Mouse (Mus musculus): ENCODE measurements at regions not wholly inside any gene's neighbourhood (a gene's known extent, or its start where the extent isn't known, plus 50 kb on each side); places are given as distances from the start of the nearest gene placed in this dataset.

- TF ChIP-seq MAFK (IDR thresholded peaks at IDR 0.05; ENCODE audit: insufficient read depth, low read depth, low read length) (no peak), CHD2 (IDR thresholded peaks at IDR 0.05; ENCODE audit: low read depth, low read length) (no peak), ZC3H11A (IDR thresholded peaks at IDR 0.05; ENCODE audit: borderline replicate concordance, low read depth, low read length) (no peak), HCFC1 (IDR thresholded peaks at IDR 0.05; ENCODE audit: borderline replicate concordance, insufficient read depth, low read length) (no peak)
Measured at GRCm38 (mm10) chr2:94244140-94244539, 86.4 kb upstream of the Hsd17b12 start.
